Mouse (Mus musculus) embryonic facial prominence, embryonic 10.5 days (tissue): ENCODE data around the gene Sipa1l2. TPM values are rescaled to one million over a fixed set of nuclear protein-coding genes. Genes with fewer than 3 reads are reported as not detected.
A peak's percentile ranks its signal among the peaks of the same experiment; 100 is the strongest.

Source experiments
- DNase-seq: peaks from one replicate; pipeline ENCODE4 v3.0.0-alpha.2; 2017; ENCODE audit warnings: low spot score
- H3K27ac ChIP-seq: fragments of 300-500 bp; sonication (generic); replicated peaks from 2 replicates; pipeline ENCODE4 v1.5.1; 2016; ENCODE audit warnings: mild to moderate bottlenecking
- H3K27me3 ChIP-seq: fragments of 300-500 bp; sonication (generic); replicated peaks from 2 replicates; pipeline ENCODE4 v1.6.1; 2016; ENCODE audit warnings: low read depth, mild to moderate bottlenecking; ENCODE audit not compliant: poor library complexity, severe bottlenecking
- H3K36me3 ChIP-seq: fragments of 300-500 bp; sonication (generic); replicated peaks from 2 replicates; pipeline ENCODE4 v1.6.1; 2016; ENCODE audit warnings: mild to moderate bottlenecking, moderate library complexity
- H3K4me1 ChIP-seq: fragments of 300-500 bp; sonication (generic); 2 replicates; pipeline ENCODE4 v1.6.1; 2016
- H3K4me3 ChIP-seq: fragments of 300-500 bp; sonication (generic); 2 replicates; pipeline ENCODE4 v1.5.1; 2016; ENCODE audit warnings: mild to moderate bottlenecking, moderate library complexity
- H3K9me3 ChIP-seq: fragments of 300-500 bp; sonication (generic); 2 replicates; pipeline ENCODE4 v1.6.1; 2016; ENCODE audit warnings: mild to moderate bottlenecking
- WGBS: fragments of 180-500 bp; shearing (Covaris S2); methylation state at CpG from one replicate; pipeline ENCODE4 v1.1.7; 2016; 5-methylcytosine and 5-hydroxymethylcytosine counted together
- polyA plus RNA-seq: library from polyadenylated mRNA; unstranded; fragments of >200 nt; fragmentation: Nextera tagmentation; extraction: Ambion mirVana; gene quantifications from 2 replicates; pipeline ENCODE4 v1.2.1, GENCODE M21; 2016

Gene Sipa1l2
- polyA plus RNA-seq, 1 experiment from 2014 or later, result 14.8 TPM

GRCm38 (mm10) chr8:125375659-125376447 is 193.8 kb downstream of the Sipa1l2 start:
- H3K9me3 ChIP-seq, result no peaks in the 10 kb centered on the region
- no peaks in the 10 kb centered on the region for H3K36me3 ChIP-seq
- no peaks in the 10 kb centered on the region for H3K27me3 ChIP-seq
- DNase-seq, result no peak
- H3K4me3 ChIP-seq, result no peak overlapping the region
- 0 out of 2 replicates have a peak, but pooled peaks cover 4% of the 10 kb centered on the region for H3K4me1 ChIP-seq
- H3K27ac ChIP-seq, result no peak overlapping the region
- 61% methylated on average over 8 of the region's 8 CpGs for WGBS

- Histone ChIP-seq H3K36me3 (no peaks in the 10 kb centered on the region), H3K27ac (no peak overlapping the region), H3K9me3 (no peaks in the 10 kb centered on the region), H3K4me1 (peaks cover 25% of the 10 kb centered on the region), H3K4me3 (no peak overlapping the region), H3K27me3 (peaks cover 12% of the 10 kb centered on the region)
- no peak for DNase-seq
- 92% methylated on average over 4 of the region's 4 CpGs for WGBS
Measured at GRCm38 (mm10) chr8:125372596-125372995, 197.0 kb downstream of the Sipa1l2 start.

GRCm38 (mm10) chr8:125369491-125370236 is 199.9 kb downstream of the Sipa1l2 start:
- peak overlapping the region; percentile 30 for H3K27ac ChIP-seq
- no peaks in the 10 kb centered on the region for H3K9me3 ChIP-seq
- no peak for DNase-seq
- no peak overlapping the region for H3K4me3 ChIP-seq
- H3K36me3 ChIP-seq, result no peaks in the 10 kb centered on the region
- peaks cover 26% of the 10 kb centered on the region for H3K27me3 ChIP-seq
- 36% methylated on average over 8 of the region's 8 CpGs for WGBS
- peaks cover 21% of the 10 kb centered on the region for H3K4me1 ChIP-seq

GRCm38 (mm10) chr8:125368341-125369035 is 201.1 kb downstream of the Sipa1l2 start:
- H3K36me3 ChIP-seq, result no peaks in the 10 kb centered on the region
- peak overlapping the region; percentile 11; the same call in 1 of the 2 replicates for H3K27ac ChIP-seq
- WGBS, result 67% methylated on average over 4 of the region's 4 CpGs
- DNase-seq, result no peak
- H3K9me3 ChIP-seq, result no peaks in the 10 kb centered on the region
- no peak overlapping the region for H3K4me3 ChIP-seq
- peaks cover 21% of the 10 kb centered on the region for H3K4me1 ChIP-seq
- H3K27me3 ChIP-seq, result peaks cover 26% of the 10 kb centered on the region

Other genes with a start within 250 kb of the Sipa1l2 start
- 5.7 and 7.0 TPM in 2 replicates for gene Map10, start 100.0 kb upstream of the Sipa1l2 start, polyA plus RNA-seq
- gene Ntpcr, start 160.2 kb upstream of the Sipa1l2 start, polyA plus RNA-seq, result 18.8 and 19.3 TPM in 2 replicates